Mouse (Mus musculus) olfactory bulb, adult 2 months (tissue): ENCODE measurements at regions not wholly inside any gene's neighbourhood (a gene's known extent, or its start where the extent isn't known, plus 50 kb on each side); places are given as distances from the start of the nearest gene placed in this dataset.

ENCODE experiments used
- CTCF ChIP-seq: fragments of 200-500 bp; IDR thresholded peaks from 2 replicates; pipeline ENCODE4 v1.5.1; 2012; ENCODE audit warnings: low read depth, mild to moderate bottlenecking, low read length, moderate library complexity; ENCODE audit not compliant: insufficient read depth
- POLR2A ChIP-seq: fragments of 200-500 bp; IDR thresholded peaks from 2 replicates; pipeline ENCODE4 v1.6.1; 2012; ENCODE audit warnings: mild to moderate bottlenecking, low read depth, low read length, moderate library complexity; ENCODE audit not compliant: insufficient read depth

GRCm38 (mm10) chr2:114440943-114441342, 213.8 kb downstream of the Dph6 start:
- TF ChIP-seq CTCF: no peak
- TF ChIP-seq POLR2A: no peak
